Mouse (Mus musculus) ES-E14 (cell line): ENCODE measurements around the gene Kremen2.

Source experiments
- CHD2 ChIP-seq: IDR thresholded peaks from 2 replicates; pipeline ENCODE4 v1.6.1; 2014; ENCODE audit warnings: mild to moderate bottlenecking, low read depth, low read length, inconsistent platforms
- HCFC1 ChIP-seq: IDR thresholded peaks from 2 replicates; pipeline ENCODE4 v1.6.1; 2012; ENCODE audit warnings: low read length, inconsistent platforms, borderline replicate concordance; ENCODE audit not compliant: insufficient read depth
- MAFK ChIP-seq: IDR thresholded peaks from 2 replicates; pipeline ENCODE4 v1.6.1; 2014; ENCODE audit warnings: mild to moderate bottlenecking, low read depth, low read length, inconsistent platforms; ENCODE audit not compliant: insufficient read depth
- ZC3H11A ChIP-seq: IDR thresholded peaks from 2 replicates; pipeline ENCODE4 v1.6.1; 2012; ENCODE audit warnings: low read depth, mild to moderate bottlenecking, inconsistent platforms, low read length, borderline replicate concordance
- ZNF384 ChIP-seq: IDR thresholded peaks from 2 replicates; pipeline ENCODE4 v1.6.1; 2012; ENCODE audit warnings: low read depth, low read length, inconsistent platforms

GRCm38 (mm10) chr17:23725999-23726757 is 19.5 kb downstream of the Kremen2 start, which contains the start of gene Pkmyt1:
- TF ChIP-seq MAFK (no peak), ZC3H11A (no peak), HCFC1 (no peak), CHD2 (no peak), ZNF384 (no peak)
